Mouse (Mus musculus) neural tube, embryonic 14.5 days (tissue): ENCODE results near the gene Snx7. TPM values are rescaled to one million over a fixed set of nuclear protein-coding genes. Genes with fewer than 3 reads are reported as not detected.

Experiments
- ATAC-seq: fragments of 200-750 bp; cut with Nextera tagmentation; 2 replicates; pipeline ENCODE4 v1.8.0; 2017; ENCODE audit warnings: low read depth, mild to moderate bottlenecking, moderate TSS enrichment, moderate library complexity
- H3K27ac ChIP-seq: fragments of 300-500 bp; sonication (generic); 2 replicates; pipeline ENCODE4 v1.5.1; 2014; ENCODE audit warnings: low read depth, mild to moderate bottlenecking, control low read depth, low read length, moderate library complexity, mixed read lengths
- H3K27me3 ChIP-seq: fragments of 300-500 bp; sonication (generic); 2 replicates; pipeline ENCODE4 v1.6.1; 2014; ENCODE audit warnings: low read length; ENCODE audit not compliant: control insufficient read depth, insufficient read depth
- H3K36me3 ChIP-seq: fragments of 300-500 bp; sonication (generic); 2 replicates; pipeline ENCODE4 v1.6.1; 2014; ENCODE audit warnings: low read length, mixed read lengths; ENCODE audit not compliant: control insufficient read depth, insufficient read depth
- H3K4me1 ChIP-seq: fragments of 300-500 bp; sonication (generic); 2 replicates; pipeline ENCODE4 v1.6.1; 2014; ENCODE audit warnings: low read length; ENCODE audit not compliant: control insufficient read depth, insufficient read depth
- H3K4me2 ChIP-seq: fragments of 300-500 bp; sonication (generic); 2 replicates; pipeline ENCODE4 v1.6.1; 2014; ENCODE audit warnings: mild to moderate bottlenecking, low read depth, low read length, control low read depth
- H3K4me3 ChIP-seq: fragments of 300-500 bp; sonication (generic); 2 replicates; pipeline ENCODE4 v1.5.1; 2014; ENCODE audit warnings: low read depth, low read length, control low read depth, mixed read lengths
- H3K9ac ChIP-seq: fragments of 300-500 bp; sonication (generic); replicated peaks from 2 replicates; pipeline ENCODE4 v1.6.1; 2014; ENCODE audit warnings: low read depth, mild to moderate bottlenecking, control low read depth, low read length, mixed read lengths
- H3K9me3 ChIP-seq: fragments of 300-500 bp; sonication (generic); 2 replicates; pipeline ENCODE4 v1.6.1; 2016; ENCODE audit warnings: low read length; ENCODE audit not compliant: control insufficient read depth
- WGBS: fragments of 180-500 bp; shearing (Covaris S2); extraction: QIAGEN DNeasy Blood & Tissue Kit; methylation state at CpG from one replicate; pipeline ENCODE4 v1.1.7; 2014; 5-methylcytosine and 5-hydroxymethylcytosine counted together
- polyA plus RNA-seq: library from polyadenylated mRNA; unstranded; fragments of >200 nt; fragmentation: Nextera tagmentation; extraction: Ambion mirVana; gene quantifications from 2 replicates; pipeline ENCODE4 v1.2.1, GENCODE M21; 2014

Snx7 gene
- polyA plus RNA-seq, result 6.7 and 16.0 TPM in 2 replicates

DNA sequence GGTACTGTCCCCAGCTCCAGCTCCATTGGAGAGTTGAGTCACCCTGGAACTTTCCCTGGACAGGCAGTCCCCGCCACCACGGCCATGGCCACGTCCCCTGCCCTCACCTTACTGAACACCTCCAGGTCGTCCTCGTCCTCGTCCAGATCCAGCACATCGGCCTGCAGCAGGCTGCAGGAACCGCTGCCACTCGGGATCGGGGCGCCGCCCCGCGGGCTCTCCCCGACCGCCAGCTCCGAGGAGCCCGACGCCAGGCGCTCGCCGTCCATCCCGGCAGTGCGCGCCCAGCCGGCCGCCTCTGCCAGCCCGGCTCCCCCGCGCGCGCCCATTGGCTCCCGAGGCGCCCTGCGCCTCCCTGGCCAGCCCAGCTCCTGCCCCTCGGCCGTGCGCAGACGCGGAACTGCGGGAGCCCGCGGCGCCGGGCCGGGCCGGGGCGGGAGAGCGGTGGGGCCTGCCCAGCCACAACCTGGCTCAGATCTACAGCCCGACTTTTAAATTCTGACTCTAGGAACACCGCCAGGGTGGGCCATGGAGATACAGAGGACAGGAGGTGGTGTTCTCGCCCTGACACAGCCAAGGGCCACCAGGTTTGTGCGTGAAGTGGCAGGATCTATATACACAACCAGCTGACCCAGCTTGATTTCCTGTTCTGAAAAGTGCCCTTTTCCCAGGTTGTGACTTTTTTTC lies at the start of gene Snx7:
Gene Snx7 (minus strand): TSS at position 300 of the 687 bp plus-strand sequence.
- H3K9me3 ChIP-seq, result no peaks in the 10 kb centered on the region
- peak; percentile 100 for ATAC-seq
- peak within 1 kb of the TSS; percentile 48; the same call in 1 of the 2 replicates for H3K27ac ChIP-seq
- no peaks in the 10 kb centered on the region for H3K36me3 ChIP-seq
- no peaks in the 10 kb centered on the region for H3K27me3 ChIP-seq
- H3K4me1 ChIP-seq, result no peaks in the 10 kb centered on the region
- peak within 1 kb of the TSS; percentile 64 for H3K9ac ChIP-seq
- peak within 1 kb of the TSS; percentile 67 for H3K4me2 ChIP-seq
- WGBS, result 0% methylated on average over 48 of the region's 53 CpGs
- H3K4me3 ChIP-seq, result peak within 1 kb of the TSS; percentile 56

DNA sequence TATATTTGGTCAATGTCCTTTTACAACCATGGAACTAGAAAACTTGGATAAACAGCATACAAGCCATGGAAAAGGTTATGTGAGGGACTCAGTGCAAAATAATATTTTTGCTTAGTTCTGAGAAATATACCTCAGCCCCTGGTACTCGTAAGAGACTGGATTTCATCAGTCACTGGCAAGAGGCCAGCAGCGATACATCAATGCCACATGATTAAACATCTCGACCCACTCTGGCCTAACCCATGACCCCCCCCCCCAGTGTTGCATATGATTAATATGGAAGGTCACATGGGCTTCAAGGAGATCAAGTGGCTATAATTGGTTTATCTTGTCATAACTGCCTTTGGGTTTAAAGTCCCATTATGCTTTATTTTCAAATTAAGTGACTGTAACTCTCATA lies 46.7 kb upstream of the Snx7 start:
- Histone ChIP-seq H3K4me2 (no peak overlapping the region), H3K9ac (no peak overlapping the region), H3K9me3 (no peaks in the 10 kb centered on the region), H3K27me3 (no peaks in the 10 kb centered on the region), H3K36me3 (no peaks in the 10 kb centered on the region), H3K4me1 (no peaks in the 10 kb centered on the region), H3K4me3 (no peak overlapping the region), H3K27ac (no peak overlapping the region)
- WGBS, result 68% methylated on average over 3 of the region's 3 CpGs
- ATAC-seq, result no peak

DNA sequence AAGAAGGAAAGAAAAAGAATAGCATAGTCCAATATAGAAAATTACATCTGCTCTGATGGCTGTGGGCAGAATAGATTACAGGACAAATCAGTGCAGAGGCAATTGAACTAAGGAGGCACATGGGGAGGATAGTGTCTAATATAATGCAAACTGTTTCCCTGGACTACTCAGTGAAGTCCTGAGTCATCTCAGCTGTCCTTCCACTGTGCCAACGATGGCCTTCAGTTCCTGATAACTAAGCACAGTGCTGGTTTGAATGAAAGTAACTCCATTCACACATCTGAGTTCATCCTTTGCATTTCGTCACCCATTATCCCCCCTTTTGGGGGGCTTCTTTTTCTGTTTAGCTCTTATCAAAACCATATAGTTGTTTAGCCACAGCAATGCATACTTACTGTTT lies 25.0 kb upstream of the Snx7 start:
- no peak for ATAC-seq
- H3K9me3 ChIP-seq, result no peaks in the 10 kb centered on the region
- WGBS, result 71% methylated on average over 2 of the region's 2 CpGs

DNA sequence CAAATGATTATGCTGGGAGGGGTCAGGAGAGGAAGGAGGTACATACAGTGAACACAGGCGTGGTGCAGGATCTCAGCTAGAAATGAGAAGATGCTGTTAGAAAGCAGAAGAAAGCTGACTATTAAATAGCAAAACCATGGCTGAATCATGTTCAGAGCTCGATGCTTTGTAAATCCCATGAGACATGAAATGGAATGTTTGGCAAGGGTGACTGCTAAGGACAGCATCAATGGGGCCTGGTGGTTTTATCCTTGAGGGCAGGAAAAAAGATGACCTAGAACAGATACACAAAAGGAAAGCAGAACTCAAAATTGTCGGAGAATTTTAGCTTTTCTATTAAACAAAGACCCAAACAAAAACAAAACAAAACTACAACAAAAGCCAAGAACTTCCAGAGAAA lies 6.7 kb upstream of the Snx7 start:
- Histone ChIP-seq H3K36me3 (no peaks in the 10 kb centered on the region), H3K4me2 (no peak overlapping the region), H3K9me3 (no peaks in the 10 kb centered on the region), H3K27me3 (no peaks in the 10 kb centered on the region), H3K4me3 (no peak overlapping the region), H3K9ac (no peak overlapping the region), H3K4me1 (no peaks in the 10 kb centered on the region), H3K27ac (no peak overlapping the region)
- no peak for ATAC-seq
- WGBS, result 86% methylated on average over 3 of the region's 3 CpGs

More for the DNA sequence above, 25.0 kb upstream of the Snx7 start:
- H3K9ac ChIP-seq, result no peak overlapping the region
- H3K4me1 ChIP-seq, result no peaks in the 10 kb centered on the region
- no peaks in the 10 kb centered on the region for H3K36me3 ChIP-seq
- H3K4me3 ChIP-seq, result no peak overlapping the region
- no peak overlapping the region for H3K27ac ChIP-seq
- H3K27me3 ChIP-seq, result no peaks in the 10 kb centered on the region
- H3K4me2 ChIP-seq, result no peak overlapping the region

DNA sequence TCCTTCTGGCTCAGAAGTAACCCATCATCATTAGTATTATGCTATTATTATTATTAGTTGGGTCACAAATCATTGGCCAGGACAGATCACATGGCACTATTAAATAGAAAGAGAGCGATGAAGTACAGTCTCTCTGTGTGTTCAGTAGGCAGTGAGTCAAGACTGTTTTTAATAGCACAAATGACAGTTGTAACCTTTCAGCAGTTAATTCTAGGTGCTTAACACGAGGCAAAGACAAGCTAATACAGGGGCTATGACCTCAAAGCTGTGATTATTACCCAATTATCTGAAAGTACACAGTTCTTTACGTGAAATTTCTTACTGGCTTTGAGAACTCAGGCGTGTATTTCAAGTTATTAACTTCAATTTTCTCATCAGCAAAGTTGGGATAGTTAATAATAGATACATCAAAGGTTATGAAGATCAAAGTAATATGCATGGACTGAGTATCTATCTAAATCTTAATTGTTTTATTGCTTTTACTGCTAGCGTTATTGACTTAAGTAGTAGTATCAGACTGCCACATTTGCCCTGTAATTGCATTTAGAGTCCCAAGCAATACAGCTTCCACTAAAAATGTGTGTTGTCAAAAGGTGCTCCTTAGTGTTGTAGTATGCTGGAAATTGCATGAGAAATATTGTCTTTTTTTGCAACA lies 4.6 kb upstream of the Snx7 start:
- H3K9ac ChIP-seq, result no peak overlapping the region
- no peak overlapping the region for H3K27ac ChIP-seq
- no peak overlapping the region for H3K4me2 ChIP-seq
- H3K27me3 ChIP-seq, result no peaks in the 10 kb centered on the region
- H3K9me3 ChIP-seq, result no peaks in the 10 kb centered on the region
- H3K36me3 ChIP-seq, result no peaks in the 10 kb centered on the region
- no peak for ATAC-seq
- no peak overlapping the region for H3K4me3 ChIP-seq
- 66% methylated on average over 5 of the region's 5 CpGs for WGBS
- no peaks in the 10 kb centered on the region for H3K4me1 ChIP-seq

DNA sequence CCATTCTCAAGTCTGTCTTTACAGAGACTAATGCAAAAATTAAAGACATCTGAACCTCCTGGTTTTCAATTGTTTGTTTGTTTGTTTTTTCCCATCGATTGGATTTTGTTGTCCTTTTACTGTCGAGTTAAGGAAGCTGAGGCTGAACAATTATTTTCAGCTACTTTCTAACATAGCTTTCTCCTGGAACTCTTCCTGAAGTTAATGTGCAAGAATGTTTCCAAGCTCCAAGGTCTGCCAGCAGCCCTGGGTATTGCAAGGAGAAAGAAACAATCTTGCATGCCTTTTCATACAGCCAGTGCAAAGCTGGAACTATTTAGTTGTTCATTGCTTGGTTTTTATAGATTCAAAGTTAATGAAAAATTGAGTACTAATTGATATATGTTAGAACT lies 584 bp upstream of the Snx7 start:
- H3K27ac ChIP-seq, result no peak overlapping the region

DNA sequence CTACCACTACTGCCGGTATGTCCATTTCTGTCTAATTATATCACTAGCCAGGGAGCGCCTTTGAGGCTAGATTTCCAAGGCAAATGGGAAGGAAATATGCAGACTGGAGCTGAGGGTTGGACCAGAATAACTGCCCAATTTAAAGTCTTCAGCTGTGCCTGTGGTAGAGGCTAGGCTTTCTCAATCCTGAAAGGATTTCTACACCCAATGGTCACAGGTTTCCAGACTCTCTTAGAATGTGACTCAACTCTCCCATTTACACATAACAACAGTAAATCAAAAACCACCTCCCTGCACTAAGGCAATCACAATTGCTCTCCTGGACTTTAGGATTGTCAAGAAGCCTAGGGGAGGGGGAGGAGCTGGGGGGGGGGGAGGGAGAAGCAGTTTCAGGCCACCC lies 645 bp downstream of the Snx7 start:
- H3K9ac ChIP-seq, result no peak overlapping the region
- H3K36me3 ChIP-seq, result no peaks in the 10 kb centered on the region
- H3K27me3 ChIP-seq, result no peaks in the 10 kb centered on the region
- H3K4me3 ChIP-seq, result peak overlapping the region; percentile 56
- WGBS, result 80% methylated on average over 2 of the region's 2 CpGs
- no peak; the same call in 1 of the 2 replicates for ATAC-seq
- no peaks in the 10 kb centered on the region for H3K9me3 ChIP-seq
- H3K4me1 ChIP-seq, result no peaks in the 10 kb centered on the region
- no peak overlapping the region for H3K27ac ChIP-seq
- H3K4me2 ChIP-seq, result peak overlapping the region; percentile 67

More for the DNA sequence above, 584 bp upstream of the Snx7 start:
- H3K36me3 ChIP-seq, result no peaks in the 10 kb centered on the region
- ATAC-seq, result no peak
- no peaks in the 10 kb centered on the region for H3K27me3 ChIP-seq
- H3K4me3 ChIP-seq, result peak overlapping the region; percentile 56
- 27% methylated on average over 2 of the region's 2 CpGs for WGBS
- H3K9ac ChIP-seq, result peak overlapping the region; percentile 64
- peak overlapping the region; percentile 67 for H3K4me2 ChIP-seq
- no peaks in the 10 kb centered on the region for H3K9me3 ChIP-seq
- no peaks in the 10 kb centered on the region for H3K4me1 ChIP-seq

DNA sequence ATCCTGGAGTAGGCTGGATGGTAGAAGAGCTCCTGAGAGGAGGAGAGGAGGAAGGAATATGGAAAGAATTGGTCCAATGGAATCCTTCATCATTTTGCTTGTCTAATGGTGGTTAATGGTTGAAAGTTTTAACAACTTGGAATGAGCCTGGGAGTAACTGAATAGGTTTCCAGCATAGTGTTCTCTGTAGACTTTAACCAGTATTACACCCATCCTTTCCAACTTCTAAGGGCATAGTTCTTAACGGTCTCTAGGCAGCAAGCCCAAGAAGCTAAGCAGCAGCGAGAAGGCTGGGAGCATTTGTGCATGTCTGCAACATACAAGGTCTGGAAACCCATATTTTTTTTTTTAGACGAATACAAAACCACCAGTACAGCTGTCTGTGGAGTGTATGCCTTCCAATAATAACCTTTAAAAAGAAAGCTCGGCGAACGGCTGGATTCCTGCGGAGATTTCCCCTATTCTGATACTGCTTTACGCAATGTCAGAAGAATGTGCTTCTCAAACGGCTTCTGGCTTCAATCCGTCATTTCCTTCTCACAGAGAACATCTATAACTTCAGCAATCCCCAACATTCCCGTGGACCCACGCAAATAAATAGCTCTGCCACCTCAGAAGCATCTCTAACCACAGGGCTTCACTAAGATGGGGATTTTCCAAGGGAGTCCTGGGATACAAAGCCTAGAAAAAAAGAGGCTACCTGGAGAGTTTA lies 1.9 kb downstream of the Snx7 start:
- H3K4me2 ChIP-seq, result no peak overlapping the region
- WGBS, result 62% methylated on average over 12 of the region's 12 CpGs
- ATAC-seq, result no peak
- no peaks in the 10 kb centered on the region for H3K36me3 ChIP-seq
- no peak overlapping the region for H3K27ac ChIP-seq
- H3K4me1 ChIP-seq, result no peaks in the 10 kb centered on the region
- H3K9ac ChIP-seq, result no peak overlapping the region
- H3K4me3 ChIP-seq, result no peak overlapping the region
- H3K9me3 ChIP-seq, result no peaks in the 10 kb centered on the region
- H3K27me3 ChIP-seq, result no peaks in the 10 kb centered on the region

DNA sequence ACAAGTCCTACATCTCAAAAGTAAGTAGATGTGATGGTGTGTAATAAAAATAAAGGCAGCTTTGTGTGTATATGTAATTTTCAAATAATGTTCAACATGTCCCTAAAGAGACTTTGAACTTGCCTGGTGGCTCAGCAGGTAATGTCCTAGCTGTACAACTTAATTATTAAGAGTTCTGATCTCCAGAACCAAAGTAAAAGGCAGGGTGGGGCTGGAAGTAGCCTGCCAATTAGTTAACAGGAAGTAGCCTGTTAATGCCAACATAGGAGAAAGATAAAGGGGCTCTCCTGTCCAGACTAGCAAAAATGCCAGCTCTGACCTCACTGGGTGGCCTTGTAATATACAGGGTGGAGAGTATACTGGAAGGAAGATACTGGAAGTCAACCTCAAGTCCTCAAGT lies 3.1 kb downstream of the Snx7 start:
- no peaks in the 10 kb centered on the region for H3K36me3 ChIP-seq
- no peak overlapping the region for H3K4me2 ChIP-seq
- H3K4me3 ChIP-seq, result no peak overlapping the region
- no peak overlapping the region for H3K9ac ChIP-seq
- H3K27ac ChIP-seq, result no peak overlapping the region
- no peaks in the 10 kb centered on the region for H3K9me3 ChIP-seq
- H3K27me3 ChIP-seq, result no peaks in the 10 kb centered on the region
- no peak for ATAC-seq
- H3K4me1 ChIP-seq, result no peaks in the 10 kb centered on the region
